Comparison of ENCODE assay signal across 14 mouse cellular contexts in the genomic region with DNA sequence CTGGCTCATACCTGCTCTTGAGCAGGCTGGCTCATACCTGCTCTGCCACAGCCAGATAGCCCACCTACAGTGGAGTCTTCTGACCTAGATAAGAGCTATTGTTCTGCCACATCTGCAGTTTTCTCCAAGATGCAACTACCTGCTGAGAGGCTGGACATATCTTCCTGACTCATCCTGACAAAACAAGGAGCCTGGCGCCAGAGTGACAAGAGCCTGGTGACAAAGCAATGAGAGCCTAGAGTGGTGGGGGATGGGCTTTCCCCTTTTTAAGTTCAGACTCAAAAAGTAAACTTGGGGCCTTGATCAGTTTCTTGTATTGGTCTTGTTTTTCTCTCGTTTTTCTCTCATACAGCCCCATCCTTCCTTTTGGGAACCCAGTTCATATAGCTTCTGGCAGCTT.
"Had no signal": no experiment of that assay in that cellular context is flagged by ENCODE, and none has a peak within 500 bp of the region (broad histone marks: within the 10 kb centered on the region; RNA-seq: fewer than 3 reads in every experiment).

No protein-coding gene starts in this region.

- H3K4me1 ChIP-seq: midbrain, embryonic 10.5 days; midbrain, embryonic 13.5 days; neural tube, embryonic 12.5 days; stomach, embryonic 15.5 days had no signal

- H3K9ac ChIP-seq: lung, embryonic 14.5 days; midbrain, embryonic 13.5 days; neural tube, embryonic 12.5 days; stomach, embryonic 15.5 days had no signal

- H3K27me3 ChIP-seq: midbrain, embryonic 13.5 days; neural tube, embryonic 12.5 days; stomach, embryonic 15.5 days had no signal

- H3K9me3 ChIP-seq: midbrain, embryonic 10.5 days; midbrain, embryonic 13.5 days; neural tube, embryonic 12.5 days; stomach, embryonic 15.5 days had no signal

- H3K27ac ChIP-seq: midbrain, embryonic 10.5 days; midbrain, embryonic 13.5 days; neural tube, embryonic 12.5 days; stomach, embryonic 15.5 days; stomach, postnatal 0 days had no signal

- ATAC-seq: midbrain, embryonic 13.5 days; midbrain, embryonic 16.5 days had no signal

- H3K4me2 ChIP-seq: lung, embryonic 14.5 days; midbrain, embryonic 13.5 days; neural tube, embryonic 12.5 days; stomach, embryonic 15.5 days had no signal

- DNase-seq: lung, adult 18-20 months; lung, embryonic 14.5 days; lung, postnatal 10 days; lung, postnatal 4 days; thymus, adult 2 months; thymus, postnatal 25 days; thymus, postnatal 4 days had no signal

- H3K4me3 ChIP-seq: midbrain, embryonic 10.5 days; midbrain, embryonic 13.5 days; myocyte; neural tube, embryonic 12.5 days; stomach, embryonic 15.5 days had no signal

- H3K36me3 ChIP-seq: midbrain, embryonic 10.5 days; midbrain, embryonic 13.5 days; neural tube, embryonic 12.5 days; stomach, embryonic 15.5 days had no signal
